Mouse (Mus musculus) T-cell, adult 66 days (primary cell): ENCODE results near the gene Olfr1440. TPM values are rescaled to one million over a fixed set of nuclear protein-coding genes. Genes with fewer than 3 reads are reported as not detected.

ENCODE experiments used
- total RNA-seq, 2 experiments: library from RNA; stranded (reverse); gene quantifications; 3 replicates in 1 of 2; 4 replicates in 1 of 2; pipeline ENCODE4 v1.2.4; 2023

Olfr1440 gene
- total RNA-seq = not detected

GRCm38 (mm10) chr19:12386979-12387378 is at the start of gene Olfr1440:
Gene Olfr1440, plus strand, starts transcription at chr19:12387279.

DNA sequence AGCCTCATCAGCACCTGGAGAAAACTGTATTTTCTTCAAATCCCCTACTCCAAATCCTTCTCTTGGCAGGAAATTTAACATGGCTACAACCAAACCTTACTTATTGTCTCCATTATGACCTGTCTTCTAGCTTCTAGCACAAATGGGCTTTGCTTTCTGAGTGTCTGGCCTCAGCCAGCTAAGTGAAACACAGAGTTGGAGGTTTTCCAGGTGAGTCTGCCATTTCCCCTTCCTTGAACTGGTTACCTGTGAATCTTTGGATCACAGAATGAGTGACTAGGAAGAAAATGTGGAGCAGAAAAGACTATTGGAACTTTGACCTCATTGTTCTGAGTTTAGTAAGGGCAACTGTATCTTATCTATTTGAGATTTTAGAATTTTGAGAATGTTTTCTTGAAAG is 30.3 kb downstream of the Olfr1440 start, which contains the start of gene Olfr1441:
Gene Olfr1441 (plus strand): TSS at position 73 of the 400 bp plus-strand sequence.

DNA sequence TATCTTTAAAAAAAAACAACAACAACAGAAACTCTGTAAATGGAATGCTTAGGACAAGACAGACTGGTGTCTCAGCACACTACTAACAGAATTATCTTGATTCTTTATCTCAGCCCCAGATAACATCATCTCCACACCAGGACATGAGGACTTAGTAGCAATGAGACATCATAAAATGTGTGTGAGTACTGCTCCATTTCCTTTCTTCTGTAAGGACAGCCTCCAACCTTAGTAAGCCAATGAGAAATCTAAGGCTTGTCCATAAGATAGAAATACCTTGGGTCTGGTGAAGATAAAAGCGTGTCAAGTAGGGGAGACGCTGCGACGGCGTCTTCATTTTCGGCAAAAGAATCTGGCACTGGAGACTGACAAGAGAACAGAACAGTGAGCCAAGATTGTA is 40.5 kb downstream of the Olfr1440 start, which contains the start of gene Pfpl:
Gene Pfpl (plus strand): TSS at position 301 of the 400 bp plus-strand sequence.

Other genes starting within 250 kb of the Olfr1440 start
- gene Olfr1555-ps1, start 217.2 kb upstream of the Olfr1440 start, total RNA-seq = not detected
- gene Olfr1431, start 186.6 kb upstream of the Olfr1440 start, total RNA-seq = not detected
- gene Olfr1432, start 154.7 kb upstream of the Olfr1440 start, total RNA-seq = not detected
- not detected for gene Olfr262, start 145.6 kb upstream of the Olfr1440 start, total RNA-seq
- gene Olfr235, start 126.2 kb upstream of the Olfr1440 start, total RNA-seq = not detected
- not detected for gene Olfr1434, start 107.4 kb upstream of the Olfr1440 start, total RNA-seq
- gene Olfr1436, start 88.1 kb upstream of the Olfr1440 start, total RNA-seq = not detected
- not detected for gene Olfr1437, start 62.2 kb upstream of the Olfr1440 start, total RNA-seq
- not detected for gene Olfr1438-ps1, start 51.4 kb upstream of the Olfr1440 start, total RNA-seq
- not detected for gene Olfr1441, start 30.2 kb downstream of the Olfr1440 start, total RNA-seq
- gene Pfpl, start 40.6 kb downstream of the Olfr1440 start, total RNA-seq = not detected
- 10 to 100 TPM in 1 of 2 experiments, 1 to 10 TPM in 1; 8.7 to 17.2 TPM for gene Mpeg1, start 73.5 kb downstream of the Olfr1440 start, total RNA-seq
- 1 to 10 TPM; 3.6 to 6.2 TPM for gene Dtx4, start 114.2 kb downstream of the Olfr1440 start, total RNA-seq
- 10 to 100 TPM; 20.3 to 27.8 TPM for gene Fam111a, start 158.5 kb downstream of the Olfr1440 start, total RNA-seq
- not detected for gene Gm4952, start 212.7 kb downstream of the Olfr1440 start, total RNA-seq
- gene Glyat, start 246.0 kb downstream of the Olfr1440 start, total RNA-seq = not detected